27 mouse cellular contexts compared by ENCODE assay signal in the genomic region with DNA sequence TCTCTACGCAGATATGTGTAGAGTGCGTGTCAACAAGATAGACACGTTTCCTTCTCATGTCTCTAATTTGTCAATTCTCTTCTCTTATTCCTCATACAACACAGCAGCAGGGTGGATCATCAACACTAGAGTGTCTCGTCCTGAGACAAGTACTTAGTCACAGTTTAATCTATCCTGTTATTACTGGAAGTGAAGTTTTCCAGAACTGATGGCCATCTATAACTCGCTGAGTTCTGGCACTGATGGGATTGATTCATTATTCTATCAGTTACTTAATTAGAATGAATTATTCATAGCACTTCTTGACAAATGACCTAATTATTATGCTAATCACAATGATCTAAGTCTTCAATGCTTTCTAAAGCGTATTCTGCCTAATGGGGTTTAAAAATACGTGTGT. TPM values are rescaled to one million over a fixed set of nuclear protein-coding genes. Genes with fewer than 3 reads are reported as not detected.
A peak's percentile ranks its signal among the peaks of the same experiment; 100 is the strongest.
DNase-seq lines count a peak whose midpoint lies in the region; ATAC-seq lines count a peak whose summit lies in the region.
"Had no signal": no experiment of that assay in that cellular context is flagged by ENCODE, and none has a peak within 500 bp of the region (broad histone marks: within the 10 kb centered on the region; RNA-seq: fewer than 3 reads in every experiment).

No protein-coding gene starts in this region.

- H3K9ac ChIP-seq in hindbrain, embryonic 11.5 days (ENCODE audit: low read depth, low read length), result no peak overlapping the region
- H3K9ac ChIP-seq in forebrain, embryonic 13.5 days, result no peak overlapping the region
- no peak overlapping the region for H3K9ac ChIP-seq in hindbrain, embryonic 14.5 days
- H3K9ac ChIP-seq in neural tube, embryonic 13.5 days, result no peak overlapping the region
- H3K9ac ChIP-seq: heart, embryonic 12.5 days; liver, postnatal 0 days had no signal

- H3K4me3 ChIP-seq in hindbrain, embryonic 11.5 days (ENCODE audit: low read depth, low read length), result no peak overlapping the region
- no peak overlapping the region for H3K4me3 ChIP-seq in hindbrain, embryonic 10.5 days
- H3K4me3 ChIP-seq in forebrain, embryonic 13.5 days, result no peak overlapping the region
- H3K4me3 ChIP-seq in hindbrain, embryonic 14.5 days (replicated peaks; ENCODE audit: low read length), result no peak overlapping the region
- no peak overlapping the region for H3K4me3 ChIP-seq in neural tube, embryonic 13.5 days
- H3K4me3 ChIP-seq: heart, embryonic 12.5 days; limb, embryonic 10.5 days had no signal

- H3K4me1 ChIP-seq in hindbrain, embryonic 11.5 days (replicated peaks; ENCODE audit: control insufficient read depth, insufficient read depth, low read length), result no peaks in the 10 kb centered on the region
- H3K4me1 ChIP-seq in hindbrain, embryonic 10.5 days (replicated peaks), result no peaks in the 10 kb centered on the region
- H3K4me1 ChIP-seq in forebrain, embryonic 13.5 days, result peaks cover 7% of the 10 kb centered on the region; the same call in 1 of the 2 replicates
- H3K4me1 ChIP-seq in hindbrain, embryonic 14.5 days (replicated peaks; ENCODE audit: control insufficient read depth, insufficient read depth, low read length), result peaks cover 8% of the 10 kb centered on the region; the same call in 1 of the 2 replicates
- 0 out of 2 replicates have a peak, but pooled peaks cover 3% of the 10 kb centered on the region for H3K4me1 ChIP-seq in neural tube, embryonic 13.5 days (replicated peaks)
- H3K4me1 ChIP-seq: heart, embryonic 12.5 days; limb, embryonic 10.5 days had no signal

- no peaks in the 10 kb centered on the region for H3K27me3 ChIP-seq in hindbrain, embryonic 11.5 days (ENCODE audit: control insufficient read depth, insufficient read depth, low read length)
- no peaks in the 10 kb centered on the region for H3K27me3 ChIP-seq in hindbrain, embryonic 10.5 days (ENCODE audit: insufficient read depth, poor library complexity, severe bottlenecking)
- H3K27me3 ChIP-seq in forebrain, embryonic 13.5 days, result no peaks in the 10 kb centered on the region
- no peaks in the 10 kb centered on the region for H3K27me3 ChIP-seq in hindbrain, embryonic 14.5 days (ENCODE audit: control insufficient read depth, insufficient read depth, low read length)
- no peaks in the 10 kb centered on the region for H3K27me3 ChIP-seq in neural tube, embryonic 13.5 days
- H3K27me3 ChIP-seq: heart, embryonic 12.5 days had no signal

- H3K4me2 ChIP-seq in hindbrain, embryonic 11.5 days (replicated peaks; ENCODE audit: low read depth, low read length), result no peak overlapping the region
- no peak overlapping the region for H3K4me2 ChIP-seq in forebrain, embryonic 13.5 days
- H3K4me2 ChIP-seq in hindbrain, embryonic 14.5 days (replicated peaks), result no peak overlapping the region
- H3K4me2 ChIP-seq in neural tube, embryonic 13.5 days, result no peak overlapping the region
- H3K4me2 ChIP-seq: heart, embryonic 12.5 days had no signal

- no peak overlapping the region for H3K27ac ChIP-seq in hindbrain, embryonic 11.5 days (ENCODE audit: low read depth, low read length)
- H3K27ac ChIP-seq in hindbrain, embryonic 10.5 days, result no peak overlapping the region
- no peak overlapping the region for H3K27ac ChIP-seq in forebrain, embryonic 13.5 days
- no peak overlapping the region for H3K27ac ChIP-seq in hindbrain, embryonic 14.5 days
- no peak overlapping the region for H3K27ac ChIP-seq in neural tube, embryonic 13.5 days (replicated peaks)
- H3K27ac ChIP-seq: limb, embryonic 10.5 days had no signal

- H3K36me3 ChIP-seq in hindbrain, embryonic 11.5 days (ENCODE audit: control insufficient read depth, insufficient read depth, low read length), result no peaks in the 10 kb centered on the region
- H3K36me3 ChIP-seq in hindbrain, embryonic 10.5 days, result no peaks in the 10 kb centered on the region
- H3K36me3 ChIP-seq in forebrain, embryonic 13.5 days (ENCODE audit: poor library complexity, severe bottlenecking), result no peaks in the 10 kb centered on the region
- no peaks in the 10 kb centered on the region for H3K36me3 ChIP-seq in hindbrain, embryonic 14.5 days (replicated peaks; ENCODE audit: control insufficient read depth, insufficient read depth)
- H3K36me3 ChIP-seq in neural tube, embryonic 13.5 days, result no peaks in the 10 kb centered on the region
- H3K36me3 ChIP-seq: heart, embryonic 12.5 days; limb, embryonic 10.5 days had no signal

- H3K9me3 ChIP-seq in hindbrain, embryonic 11.5 days (ENCODE audit: control insufficient read depth, low read length), result no peaks in the 10 kb centered on the region
- H3K9me3 ChIP-seq in hindbrain, embryonic 10.5 days, result no peaks in the 10 kb centered on the region
- H3K9me3 ChIP-seq in forebrain, embryonic 13.5 days (replicated peaks), result no peaks in the 10 kb centered on the region
- H3K9me3 ChIP-seq in hindbrain, embryonic 14.5 days (ENCODE audit: control insufficient read depth, low read length), result no peaks in the 10 kb centered on the region
- no peaks in the 10 kb centered on the region for H3K9me3 ChIP-seq in neural tube, embryonic 13.5 days
- H3K9me3 ChIP-seq: heart, embryonic 12.5 days; limb, embryonic 10.5 days had no signal

- DNase-seq in hindbrain, embryonic 11.5 days (ENCODE audit: low spot score), result no peak
- no peak for DNase-seq in hindbrain, embryonic 10.5 days (ENCODE audit: low spot score)
- DNase-seq in hindbrain, embryonic 14.5 days (ENCODE audit: low spot score), result peak; percentile 51
- DNase-seq in ovary, postnatal 14 days (ENCODE audit: low spot score), result no peak
- no peak for DNase-seq in kidney, adult 9 months
- DNase-seq: adrenal gland, postnatal 25 days; cerebellum, adult 11-12 months; cerebellum, postnatal 14 days; embryo, embryonic 11 days; heart, postnatal 14 days; kidney, adult 8-10 months; kidney, postnatal 36 days; layer of hippocampus, adult 9-11 months; liver, postnatal 0 days; lung, postnatal 14 days; right cerebral cortex, adult 18-20 months; thymus, postnatal 14 days had no signal

- WGBS in hindbrain, embryonic 11.5 days, result 66% methylated on average over 7 of the region's 7 CpGs
- WGBS in hindbrain, embryonic 10.5 days, result 78% methylated on average over 7 of the region's 7 CpGs
- 39% methylated on average over 7 of the region's 7 CpGs for WGBS in forebrain, embryonic 13.5 days
- WGBS in hindbrain, embryonic 14.5 days, result 35% methylated on average over 7 of the region's 7 CpGs
- WGBS in neural tube, embryonic 13.5 days, result 45% methylated on average over 7 of the region's 7 CpGs

- peak; percentile 72 for ATAC-seq in hindbrain, embryonic 11.5 days (ENCODE audit: low FRiP score)
- peak; percentile 84 for ATAC-seq in forebrain, embryonic 13.5 days
- ATAC-seq in hindbrain, embryonic 14.5 days (ENCODE audit: low FRiP score), result peak; percentile 84
- peak; percentile 59; the same call in 1 of the 2 replicates for ATAC-seq in neural tube, embryonic 13.5 days (ENCODE audit: low read depth)
- ATAC-seq: activated CD4-positive, CD25-positive, alpha-beta regulatory T cell, adult 4 months; CD4-positive, CD25-positive, alpha-beta regulatory T cell, adult 4 months; liver, postnatal 0 days had no signal

RNA-seq across cellular contexts. Expression of gene Gm21905, which starts 23.3 kb away (rescaled TPM):
- not detected in 2 replicates for polyA plus RNA-seq in hindbrain, embryonic 11.5 days (2014; fragmentation: Nextera tagmentation; extraction: Ambion mirVana)
- polyA plus RNA-seq in hindbrain, embryonic 10.5 days (2016; fragmentation: Nextera tagmentation; extraction: Ambion mirVana), result not detected in 2 replicates
- polyA plus RNA-seq in forebrain, embryonic 13.5 days (2015; fragmentation: Nextera tagmentation; extraction: Ambion mirVana), result not detected in 2 replicates
- polyA plus RNA-seq in hindbrain, embryonic 14.5 days (2014; fragmentation: Nextera tagmentation; extraction: Ambion mirVana), result not detected in 2 replicates
- polyA plus RNA-seq in neural tube, embryonic 13.5 days (2015; fragmentation: Nextera tagmentation; extraction: Ambion mirVana), result not detected in 2 replicates
- polyA plus RNA-seq: activated CD4-positive, CD25-positive, alpha-beta regulatory T cell, adult 4 months; CD4-positive, CD25-positive, alpha-beta regulatory T cell, adult 4 months; embryonic facial prominence, embryonic 14.5 days; gonadal fat pad, adult 2 months; heart, embryonic 12.5 days; intestine, embryonic 14.5 days; limb, embryonic 10.5 days; liver, adult 2 months; liver, postnatal 0 days had no signal

RNA-seq across cellular contexts. Expression of gene Gm5108, which starts 28.1 kb away (rescaled TPM):
- polyA plus RNA-seq in hindbrain, embryonic 11.5 days (2014; fragmentation: Nextera tagmentation; extraction: Ambion mirVana), result not detected in 2 replicates
- not detected in 2 replicates for polyA plus RNA-seq in hindbrain, embryonic 10.5 days (2016; fragmentation: Nextera tagmentation; extraction: Ambion mirVana)
- not detected in 2 replicates for polyA plus RNA-seq in forebrain, embryonic 13.5 days (2015; fragmentation: Nextera tagmentation; extraction: Ambion mirVana)
- not detected in 2 replicates for polyA plus RNA-seq in hindbrain, embryonic 14.5 days (2014; fragmentation: Nextera tagmentation; extraction: Ambion mirVana)
- polyA plus RNA-seq in neural tube, embryonic 13.5 days (2015; fragmentation: Nextera tagmentation; extraction: Ambion mirVana), result not detected in 2 replicates
- polyA plus RNA-seq: activated CD4-positive, CD25-positive, alpha-beta regulatory T cell, adult 4 months; CD4-positive, CD25-positive, alpha-beta regulatory T cell, adult 4 months; embryonic facial prominence, embryonic 14.5 days; gonadal fat pad, adult 2 months; heart, embryonic 12.5 days; intestine, embryonic 14.5 days; limb, embryonic 10.5 days; liver, adult 2 months; liver, postnatal 0 days had no signal
